Mouse (Mus musculus): ENCODE data around the gene Ccdc88c. TPM values are rescaled to one million over a fixed set of nuclear protein-coding genes. Genes with fewer than 3 reads are reported as not detected.

Gene Ccdc88c
- polyA plus RNA-seq, 1 experiment from 2014 or later: 12.0 TPM

DNA sequence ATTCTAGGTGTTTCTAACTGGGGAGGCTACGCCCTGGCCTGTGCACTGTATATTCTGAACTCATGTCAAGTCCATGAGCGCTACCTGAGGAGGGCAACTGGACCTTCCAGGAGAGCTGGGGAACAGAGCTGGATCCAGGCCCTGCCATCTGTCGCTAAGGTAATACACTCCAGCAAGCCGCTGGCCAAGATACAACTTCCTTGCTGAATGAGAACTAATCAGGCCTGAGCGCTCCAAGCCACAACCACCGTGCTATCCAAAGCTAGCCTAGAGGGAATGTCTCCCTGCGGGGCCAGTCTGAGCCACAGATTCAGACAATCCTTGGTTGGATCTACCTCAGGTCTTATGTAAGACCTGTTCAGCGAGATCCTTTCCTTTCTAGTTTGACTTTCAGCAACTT is 161.8 kb downstream of the Ccdc88c start:
- no peaks in the 10 kb centered on the region for H3K36me3 ChIP-seq (ENCODE audit: insufficient read depth, low read length)
- no peak for ATAC-seq (ENCODE audit: low FRiP score, low TSS enrichment)
- WGBS: 90% methylated on average over 8 of the region's 8 CpGs

DNA sequence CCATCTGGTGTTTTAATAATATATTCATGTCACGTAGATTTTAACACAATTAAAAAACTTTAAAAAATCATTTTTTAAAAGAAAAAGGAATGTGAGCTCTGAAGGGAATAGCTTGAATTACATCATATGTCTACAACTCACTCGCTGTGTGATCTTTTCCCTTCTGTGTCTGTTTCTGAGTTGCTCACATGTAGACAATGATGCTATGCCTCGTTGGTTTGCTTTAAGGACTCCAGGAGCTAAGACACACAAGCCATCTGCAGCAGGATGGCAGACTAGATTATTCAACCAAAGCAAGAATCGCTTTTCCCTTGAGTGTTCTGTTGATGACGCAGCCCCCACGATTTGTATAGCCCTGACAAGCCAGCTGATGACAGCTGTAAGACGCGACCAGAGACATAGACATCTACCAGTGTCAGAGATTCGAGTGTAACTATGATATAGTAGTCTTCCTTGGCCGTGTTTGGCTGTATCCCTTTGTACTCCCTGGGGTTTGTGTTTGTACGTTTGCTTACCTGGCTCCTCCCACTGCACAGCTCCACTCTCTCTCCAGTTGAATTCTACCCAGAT is 163.3 kb downstream of the Ccdc88c start:
- H3K27ac ChIP-seq (ENCODE audit: low read length): no peak overlapping the region
- 44% methylated on average over 11 of the region's 11 CpGs for WGBS
- H3K9ac ChIP-seq (replicated peaks; ENCODE audit: low read length): no peak overlapping the region
- H3K27me3 ChIP-seq (ENCODE audit: insufficient read depth, low read length): no peaks in the 10 kb centered on the region
- no peaks in the 10 kb centered on the region for H3K4me1 ChIP-seq (ENCODE audit: insufficient read depth, low read length)
- no peak overlapping the region for H3K4me2 ChIP-seq (replicated peaks; ENCODE audit: low read depth, low read length)
- H3K9me3 ChIP-seq (ENCODE audit: low read length): no peaks in the 10 kb centered on the region
- no peaks in the 10 kb centered on the region for H3K36me3 ChIP-seq (ENCODE audit: insufficient read depth, low read length)
- no peak for ATAC-seq (ENCODE audit: low FRiP score, low TSS enrichment)
- H3K4me3 ChIP-seq (ENCODE audit: low read length): no peak overlapping the region

More for the DNA sequence above, 161.8 kb downstream of the Ccdc88c start:
- Histone ChIP-seq H3K9ac (replicated peaks; ENCODE audit: low read length) (no peak overlapping the region), H3K27me3 (ENCODE audit: insufficient read depth, low read length) (no peaks in the 10 kb centered on the region), H3K4me1 (ENCODE audit: insufficient read depth, low read length) (no peaks in the 10 kb centered on the region), H3K4me3 (ENCODE audit: low read length) (no peak overlapping the region), H3K27ac (ENCODE audit: low read length) (no peak overlapping the region), H3K4me2 (replicated peaks; ENCODE audit: low read depth, low read length) (no peak overlapping the region), H3K9me3 (ENCODE audit: low read length) (no peaks in the 10 kb centered on the region)

DNA sequence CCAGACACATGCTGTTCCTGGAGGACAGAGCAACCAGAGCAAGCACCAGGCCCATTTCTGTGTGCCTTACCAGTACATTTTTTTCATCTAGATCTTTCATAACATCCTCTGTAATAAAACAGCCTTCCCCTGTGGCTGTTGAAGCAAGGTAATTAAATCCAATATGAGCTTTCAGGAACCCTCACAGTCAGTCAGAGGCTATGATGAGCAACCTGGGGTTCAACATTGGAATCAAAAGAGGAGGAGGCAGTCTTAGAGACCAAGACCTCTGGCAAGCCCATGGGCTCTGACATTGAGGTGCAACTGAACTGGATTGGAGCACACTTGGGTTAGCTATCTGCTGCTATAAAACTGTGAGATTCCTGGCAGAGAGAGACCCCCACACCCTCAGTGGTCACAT is 163.8 kb downstream of the Ccdc88c start:
- H3K27me3 ChIP-seq (ENCODE audit: insufficient read depth, low read length): no peaks in the 10 kb centered on the region

DNA sequence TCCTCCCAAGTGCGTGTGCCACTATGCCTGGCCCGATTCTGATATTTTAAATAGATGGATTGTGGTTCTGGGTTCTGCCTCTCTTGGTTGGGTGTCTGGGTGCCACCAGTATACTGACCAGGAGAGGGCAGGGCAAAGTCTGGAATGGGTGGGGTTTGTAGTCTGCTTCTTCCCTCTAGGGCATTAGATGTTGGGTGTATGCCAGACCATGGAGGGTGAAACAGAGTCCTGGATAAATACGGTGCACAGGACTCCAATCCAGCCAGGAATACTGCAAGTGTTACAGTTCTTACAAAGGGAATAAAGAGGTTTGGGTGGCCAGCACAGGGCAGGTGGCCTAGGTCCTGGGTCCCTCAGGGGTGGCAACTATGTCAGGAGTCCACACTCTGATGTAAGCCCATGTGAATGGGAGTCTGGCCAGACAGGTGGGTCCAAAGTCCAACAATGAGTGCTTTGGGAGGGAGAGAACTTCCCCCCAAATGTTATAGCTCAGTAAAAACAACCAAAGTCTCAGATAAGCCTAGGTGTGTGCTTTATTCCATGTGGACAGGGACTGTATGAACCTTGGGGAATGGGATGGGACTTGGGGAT is 165.9 kb downstream of the Ccdc88c start:
- Histone ChIP-seq H3K4me3 (ENCODE audit: low read length) (no peak overlapping the region), H3K9me3 (ENCODE audit: low read length) (no peaks in the 10 kb centered on the region), H3K4me2 (replicated peaks; ENCODE audit: low read depth, low read length) (no peak overlapping the region), H3K27me3 (ENCODE audit: insufficient read depth, low read length) (no peaks in the 10 kb centered on the region), H3K4me1 (ENCODE audit: insufficient read depth, low read length) (no peaks in the 10 kb centered on the region), H3K27ac (ENCODE audit: low read length) (no peak overlapping the region), H3K36me3 (ENCODE audit: insufficient read depth, low read length) (no peaks in the 10 kb centered on the region), H3K9ac (replicated peaks; ENCODE audit: low read length) (no peak overlapping the region)
- 89% methylated on average over 3 of the region's 3 CpGs for WGBS
- no peak for ATAC-seq (ENCODE audit: low FRiP score, low TSS enrichment)

More for the DNA sequence above, 163.8 kb downstream of the Ccdc88c start:
- Histone ChIP-seq H3K27ac (ENCODE audit: low read length) (no peak overlapping the region), H3K4me2 (replicated peaks; ENCODE audit: low read depth, low read length) (no peak overlapping the region), H3K36me3 (ENCODE audit: insufficient read depth, low read length) (no peaks in the 10 kb centered on the region), H3K9me3 (ENCODE audit: low read length) (no peaks in the 10 kb centered on the region), H3K4me1 (ENCODE audit: insufficient read depth, low read length) (no peaks in the 10 kb centered on the region), H3K4me3 (ENCODE audit: low read length) (no peak overlapping the region), H3K9ac (replicated peaks; ENCODE audit: low read length) (no peak overlapping the region)
- ATAC-seq (ENCODE audit: low FRiP score, low TSS enrichment): no peak

DNA sequence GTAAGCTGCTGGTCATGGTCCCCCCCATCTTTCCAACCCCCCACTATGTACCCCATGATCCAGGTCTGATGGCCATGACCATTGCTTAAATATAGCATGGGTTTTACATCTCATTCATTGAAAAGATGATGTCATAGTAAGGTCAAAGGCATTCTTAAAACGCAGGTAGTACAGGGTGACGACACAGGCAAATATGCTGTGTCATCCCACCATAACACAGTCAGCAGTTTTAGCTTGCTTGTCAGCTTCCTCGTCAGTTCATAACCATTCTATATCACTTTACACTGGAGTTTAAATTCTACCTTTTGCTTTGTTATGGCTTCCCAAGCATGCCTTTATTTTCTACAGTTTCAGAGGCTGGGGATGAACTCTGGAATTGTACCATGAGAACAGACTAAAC is 166.6 kb downstream of the Ccdc88c start:
- H3K4me3 ChIP-seq (ENCODE audit: low read length): no peak overlapping the region
- H3K9ac ChIP-seq (replicated peaks; ENCODE audit: low read length): no peak overlapping the region
- no peaks in the 10 kb centered on the region for H3K27me3 ChIP-seq (ENCODE audit: insufficient read depth, low read length)
- no peak overlapping the region for H3K27ac ChIP-seq (ENCODE audit: low read length)
- H3K4me1 ChIP-seq (ENCODE audit: insufficient read depth, low read length): no peaks in the 10 kb centered on the region
- ATAC-seq (ENCODE audit: low FRiP score, low TSS enrichment): no peak
- 71% methylated on average over 3 of the region's 3 CpGs for WGBS
- H3K36me3 ChIP-seq (ENCODE audit: insufficient read depth, low read length): no peaks in the 10 kb centered on the region
- H3K9me3 ChIP-seq (ENCODE audit: low read length): no peaks in the 10 kb centered on the region
- no peak overlapping the region for H3K4me2 ChIP-seq (replicated peaks; ENCODE audit: low read depth, low read length)

MicroRNA genes within 50 kb of the gene (microRNA counts, 519-probe panel; counts per million panel counts)
- microRNA mmu-miR-1190: 1,854 counts per million, percentile 47 among the panel's probes with 10 or more counts

Small RNA genes lying within 50 kb of the gene (microRNA-seq; reads per million reads assigned to microRNA genes)
- gene Mir1190: not detected

Other genes with a start within 250 kb of the Ccdc88c start
- gene Dglucy, start 250.0 kb downstream of the Ccdc88c start, polyA plus RNA-seq (2015; fragmentation: Nextera tagmentation; extraction: Ambion mirVana): 3.9 and 4.1 TPM in 2 replicates
- gene Gpr68, start 120.9 kb downstream of the Ccdc88c start, polyA plus RNA-seq (2015; fragmentation: Nextera tagmentation; extraction: Ambion mirVana): 0.27 and 0.75 TPM in 2 replicates
- gene Ppp4r3a, start 54.6 kb upstream of the Ccdc88c start, polyA plus RNA-seq (2015; fragmentation: Nextera tagmentation; extraction: Ambion mirVana): 31.7 and 36.0 TPM in 2 replicates